In the genomic region with DNA sequence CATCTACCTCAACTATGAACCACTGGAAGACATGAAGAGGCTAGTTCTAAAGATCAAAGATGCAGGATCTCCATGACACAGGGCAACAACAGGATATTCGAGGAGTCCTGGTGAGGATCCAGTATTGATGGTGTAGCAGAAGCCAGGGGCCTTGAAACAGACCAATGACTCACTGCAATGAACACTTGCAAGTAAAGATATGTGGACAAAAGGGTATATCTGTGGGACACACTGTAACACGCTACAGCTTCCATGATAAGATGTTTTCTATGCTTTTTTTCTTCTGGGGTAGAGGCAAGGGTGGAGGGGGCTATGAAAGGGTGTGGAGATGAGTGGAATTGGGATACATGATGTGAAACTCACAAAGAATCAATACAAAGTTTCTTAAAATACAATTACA, we compare ENCODE assay signal across 10 mouse cellular contexts.
"Had no signal": no experiment of that assay in that cellular context is flagged by ENCODE, and none has a peak within 500 bp of the region (broad histone marks: within the 10 kb centered on the region; RNA-seq: fewer than 3 reads in every experiment).

No protein-coding gene starts in this region.

- ATAC-seq: intestine, postnatal 0 days had no signal

- H3K4me3 ChIP-seq: limb, embryonic 13.5 days; midbrain, embryonic 12.5 days; neural tube, embryonic 15.5 days had no signal

- H3K9me3 ChIP-seq: limb, embryonic 13.5 days; midbrain, embryonic 12.5 days; neural tube, embryonic 15.5 days had no signal

- H3K27ac ChIP-seq: limb, embryonic 13.5 days; midbrain, embryonic 12.5 days; neural tube, embryonic 15.5 days; stomach, postnatal 0 days had no signal

- H3K4me2 ChIP-seq: limb, embryonic 13.5 days; midbrain, embryonic 12.5 days; neural tube, embryonic 15.5 days had no signal

- H3K36me3 ChIP-seq: midbrain, embryonic 12.5 days had no signal

- DNase-seq: kidney, adult 8-10 months; kidney, postnatal 36 days; left cerebral cortex, postnatal 4 days; lung, adult 18-20 months; right cerebral cortex, adult 18-20 months had no signal

- H3K9ac ChIP-seq: limb, embryonic 13.5 days; midbrain, embryonic 12.5 days; neural tube, embryonic 15.5 days had no signal

- H3K27me3 ChIP-seq: limb, embryonic 13.5 days; midbrain, embryonic 12.5 days; neural tube, embryonic 15.5 days had no signal
